Mouse (Mus musculus) megakaryocyte, embryonic 14.5 days (primary cell): Measurements from ENCODE around the gene Ctnna3. TPM values are rescaled to one million over a fixed set of nuclear protein-coding genes. Genes with fewer than 3 reads are reported as not detected.
"Not testable (repeated sequence)": the region's sequence is repeated elsewhere in the genome, so short reads cannot be mapped to it uniquely, and the experiment has no call there.

Experiments
- H3K27me3 ChIP-seq: replicated peaks from 2 replicates; pipeline ENCODE3; 2012; ENCODE audit warnings: inconsistent platforms
- H3K36me3 ChIP-seq: replicated peaks from 2 replicates; pipeline ENCODE3; 2012; ENCODE audit warnings: low read length, inconsistent platforms, mixed read lengths
- H3K4me1 ChIP-seq: 2 replicates; pipeline ENCODE4 v1.6.1; 2012; ENCODE audit warnings: inconsistent platforms
- H3K4me3 ChIP-seq: replicated peaks from 2 replicates; pipeline ENCODE3; 2012; ENCODE audit warnings: moderate library complexity, mild to moderate bottlenecking, inconsistent platforms
- H3K9me3 ChIP-seq: 2 replicates; pipeline ENCODE4 v1.6.1; 2012; ENCODE audit warnings: inconsistent platforms
- FLI1 ChIP-seq: IDR thresholded peaks from 2 replicates; pipeline ENCODE4 v1.6.1; 2012; ENCODE audit warnings: low read length, inconsistent platforms, mixed read lengths
- GATA1 ChIP-seq: IDR thresholded peaks from 3 replicates; pipeline ENCODE4 v1.6.1; 2012; ENCODE audit warnings: mixed read lengths, low read length, inconsistent platforms, borderline replicate concordance
- polyA plus RNA-seq: library from polyadenylated mRNA; stranded (reverse); fragments of >175 nt; gene quantifications from 2 replicates; pipeline ENCODE4 v1.2.3, GENCODE M21; 2012; ENCODE audit warnings: low replicate concordance; ENCODE audit not compliant: insufficient read depth

The Ctnna3 gene
- polyA plus RNA-seq, 1 experiment: not detected

DNA sequence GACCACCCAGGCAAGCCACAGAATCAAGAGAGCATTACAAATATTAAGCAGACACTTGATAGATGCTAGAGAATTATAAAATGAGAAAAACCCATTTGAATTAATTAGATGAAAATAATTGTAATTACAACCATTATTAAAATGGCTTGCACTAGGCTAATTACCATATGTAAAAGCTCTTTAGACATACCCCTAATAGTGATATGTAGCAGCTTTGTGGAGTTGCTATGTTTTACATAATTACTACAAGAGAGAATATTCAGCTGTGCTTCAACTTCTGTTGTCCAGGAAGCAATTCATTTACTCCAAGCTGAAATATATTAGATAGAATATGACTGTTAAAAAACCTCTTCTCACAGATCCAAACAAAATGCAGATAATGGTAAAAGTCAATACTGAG, 1209.2 kb downstream of the Ctnna3 start:
- Histone ChIP-seq H3K36me3 (no peaks in the 10 kb centered on the region), H3K4me1 (no peaks in the 10 kb centered on the region), H3K27me3 (no peaks in the 10 kb centered on the region), H3K9me3 (no peaks in the 10 kb centered on the region; the same call in 1 of the 2 replicates), H3K4me3 (no peak overlapping the region)
- no peak for TF ChIP-seq FLI1
- no peak for TF ChIP-seq GATA1

DNA sequence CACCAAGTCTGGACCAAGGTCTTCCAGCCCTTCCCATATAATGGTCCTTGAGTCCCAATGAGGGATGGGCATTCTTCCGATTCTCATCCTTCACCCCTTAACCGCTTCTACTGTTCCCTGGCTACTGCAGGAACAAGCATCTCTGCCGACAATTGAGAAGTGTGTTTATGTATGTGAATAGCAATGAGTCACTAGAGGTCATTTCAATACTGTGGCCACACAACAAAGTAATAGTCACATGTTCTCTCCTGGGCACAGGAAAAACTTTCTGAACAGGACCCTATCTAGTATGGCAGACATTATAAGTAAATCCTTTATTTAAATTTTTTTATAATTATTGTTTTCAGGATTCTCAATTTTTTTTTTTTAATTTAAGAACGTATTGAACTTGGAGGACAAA, 1211.2 kb downstream of the Ctnna3 start:
- Histone ChIP-seq H3K27me3 (no peaks in the 10 kb centered on the region), H3K36me3 (no peaks in the 10 kb centered on the region), H3K4me1 (no peaks in the 10 kb centered on the region), H3K9me3 (no peaks in the 10 kb centered on the region; the same call in 1 of the 2 replicates), H3K4me3 (no peak overlapping the region)
- TF ChIP-seq GATA1 (no peak), FLI1 (no peak)

DNA sequence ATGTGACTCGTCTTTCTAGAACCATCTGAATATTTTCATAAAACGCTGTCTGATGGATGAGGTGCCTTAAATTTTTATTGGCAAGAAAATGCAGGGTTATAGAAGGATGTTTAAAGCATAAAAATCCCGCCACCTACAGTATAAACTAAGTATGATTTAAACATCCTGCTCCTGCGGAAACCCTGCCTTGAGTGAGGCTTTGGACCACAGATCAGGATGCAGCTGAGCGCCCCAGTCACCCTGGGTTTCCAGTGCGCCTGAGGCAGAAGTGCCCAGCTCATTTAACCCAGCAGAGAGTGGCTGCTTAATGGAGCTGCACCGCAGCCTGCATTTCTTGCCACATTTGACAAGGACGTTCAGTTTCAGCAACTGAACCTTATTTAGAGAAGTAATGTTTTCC, 1211.7 kb downstream of the Ctnna3 start:
- no peaks in the 10 kb centered on the region for H3K27me3 ChIP-seq
- H3K4me1 ChIP-seq: no peaks in the 10 kb centered on the region
- no peaks in the 10 kb centered on the region; the same call in 1 of the 2 replicates for H3K9me3 ChIP-seq
- TF ChIP-seq GATA1 (no peak), FLI1 (no peak)
- no peak overlapping the region for H3K4me3 ChIP-seq
- no peaks in the 10 kb centered on the region for H3K36me3 ChIP-seq

DNA sequence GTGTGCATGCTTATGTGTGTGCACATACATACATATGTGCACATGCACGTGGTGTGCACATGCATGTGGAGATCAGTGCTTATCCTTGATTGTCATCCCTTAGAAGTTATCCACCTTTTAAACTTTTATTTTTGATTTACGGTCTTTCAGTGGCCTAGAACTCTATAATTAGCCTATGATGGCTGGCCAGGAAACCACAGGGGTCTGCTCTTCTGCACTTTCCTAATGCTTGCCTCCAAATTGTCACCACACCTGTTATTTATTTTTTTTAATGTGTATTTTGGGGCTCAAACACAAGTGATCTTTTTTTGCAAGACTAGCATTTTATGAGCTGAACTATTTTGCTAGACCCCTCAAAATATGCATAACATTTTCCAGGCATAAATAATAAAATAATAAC, 1214.1 kb downstream of the Ctnna3 start:
- TF ChIP-seq FLI1: no peak
- TF ChIP-seq GATA1: no peak
- H3K4me1 ChIP-seq: no peaks in the 10 kb centered on the region
- H3K36me3 ChIP-seq: no peaks in the 10 kb centered on the region
- H3K9me3 ChIP-seq: no peaks in the 10 kb centered on the region; the same call in 1 of the 2 replicates
- H3K27me3 ChIP-seq: no peaks in the 10 kb centered on the region
- no peak overlapping the region for H3K4me3 ChIP-seq

DNA sequence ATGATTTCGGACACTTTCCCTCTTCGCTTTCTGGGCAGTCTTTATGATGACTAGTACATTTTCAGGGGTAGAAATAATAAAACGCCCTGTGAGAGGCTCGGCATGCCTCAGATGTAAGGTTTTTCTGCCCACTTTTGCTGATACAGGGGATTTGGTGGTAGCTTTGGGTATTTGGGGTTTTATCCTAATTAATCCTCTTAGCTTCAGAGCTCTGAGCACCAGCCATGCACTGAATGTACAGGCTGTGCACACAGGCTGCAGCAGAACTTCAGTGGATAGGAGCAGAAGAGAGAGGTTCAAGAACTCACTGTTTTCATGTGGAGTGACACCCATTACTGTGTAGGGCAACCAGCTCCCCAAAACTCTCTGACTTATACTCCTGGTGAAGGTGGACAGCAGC, 1231.3 kb downstream of the Ctnna3 start:
- Histone ChIP-seq H3K36me3 (no peaks in the 10 kb centered on the region), H3K9me3 (no peaks in the 10 kb centered on the region), H3K27me3 (no peaks in the 10 kb centered on the region), H3K4me1 (no peaks in the 10 kb centered on the region), H3K4me3 (no peak overlapping the region)
- no peak for TF ChIP-seq GATA1
- no peak for TF ChIP-seq FLI1

DNA sequence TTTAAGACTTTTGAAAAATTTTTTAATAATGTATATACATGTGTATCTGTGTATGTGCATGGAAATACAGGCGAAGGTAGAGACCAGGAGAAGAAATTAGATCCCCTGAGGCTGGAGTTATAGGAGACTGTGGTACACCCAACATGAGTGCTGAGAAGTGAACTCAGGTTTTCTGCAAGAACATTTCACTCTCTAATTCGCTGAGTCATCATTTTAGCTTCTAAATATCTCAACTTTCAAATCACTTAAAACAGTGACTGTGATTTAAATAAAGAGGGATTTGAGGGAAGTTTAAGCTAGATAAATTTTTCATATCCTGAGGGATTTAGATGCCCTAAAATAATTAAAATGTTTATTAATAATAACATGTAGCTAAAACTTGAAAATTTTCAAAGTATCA, 1241.6 kb downstream of the Ctnna3 start:
- Histone ChIP-seq H3K9me3 (no peaks in the 10 kb centered on the region), H3K27me3 (no peaks in the 10 kb centered on the region), H3K4me3 (no peak overlapping the region), H3K36me3 (no peaks in the 10 kb centered on the region), H3K4me1 (no peaks in the 10 kb centered on the region)
- TF ChIP-seq GATA1 (no peak), FLI1 (no peak)

DNA sequence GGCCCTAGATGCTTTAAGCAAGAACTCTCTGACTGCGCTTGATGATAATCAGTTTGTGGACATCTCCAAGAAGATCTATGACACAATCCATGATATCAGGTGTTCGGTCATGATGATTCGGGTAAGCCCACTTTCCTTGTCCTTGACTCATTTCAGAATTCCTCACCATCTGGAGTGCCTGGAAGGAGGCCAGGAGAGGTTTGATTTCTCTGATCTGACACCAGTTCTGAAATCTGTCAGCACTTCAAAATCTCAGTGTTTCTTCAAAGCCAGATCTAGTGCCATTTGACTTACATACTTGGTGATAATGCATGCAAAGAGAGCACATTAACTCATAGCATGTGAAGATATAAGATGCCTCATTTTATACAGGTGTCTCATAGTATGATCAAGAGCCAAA, 1245.9 kb downstream of the Ctnna3 start:
- TF ChIP-seq FLI1: no peak
- H3K36me3 ChIP-seq: no peaks in the 10 kb centered on the region
- no peaks in the 10 kb centered on the region for H3K4me1 ChIP-seq
- peaks cover 2% of the 10 kb centered on the region for H3K9me3 ChIP-seq
- no peak overlapping the region for H3K4me3 ChIP-seq
- no peaks in the 10 kb centered on the region for H3K27me3 ChIP-seq

DNA sequence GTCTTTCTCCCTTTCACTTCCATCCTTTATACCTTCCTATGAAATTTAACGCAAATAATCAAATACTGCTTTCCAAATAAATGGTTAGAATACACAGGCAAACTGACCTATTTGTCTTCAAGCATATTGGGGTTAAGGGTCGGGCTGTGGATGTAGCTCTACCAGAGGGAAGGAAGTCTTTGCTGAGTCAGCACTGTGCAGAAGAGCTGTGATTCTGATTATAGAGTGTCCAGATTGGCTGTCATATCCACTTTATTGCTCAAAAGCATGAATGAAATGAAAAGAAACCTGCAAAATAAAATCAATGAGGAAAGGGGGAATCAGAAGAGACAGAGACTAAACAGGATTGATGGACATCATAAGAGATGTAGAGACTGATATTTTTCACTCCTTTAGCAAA, 1280.1 kb downstream of the Ctnna3 start:
- Histone ChIP-seq H3K4me1 (no peaks in the 10 kb centered on the region), H3K36me3 (no peaks in the 10 kb centered on the region), H3K27me3 (no peaks in the 10 kb centered on the region), H3K9me3 (no peaks in the 10 kb centered on the region), H3K4me3 (no peak overlapping the region)
- TF ChIP-seq GATA1: no peak
- TF ChIP-seq FLI1: no peak

DNA sequence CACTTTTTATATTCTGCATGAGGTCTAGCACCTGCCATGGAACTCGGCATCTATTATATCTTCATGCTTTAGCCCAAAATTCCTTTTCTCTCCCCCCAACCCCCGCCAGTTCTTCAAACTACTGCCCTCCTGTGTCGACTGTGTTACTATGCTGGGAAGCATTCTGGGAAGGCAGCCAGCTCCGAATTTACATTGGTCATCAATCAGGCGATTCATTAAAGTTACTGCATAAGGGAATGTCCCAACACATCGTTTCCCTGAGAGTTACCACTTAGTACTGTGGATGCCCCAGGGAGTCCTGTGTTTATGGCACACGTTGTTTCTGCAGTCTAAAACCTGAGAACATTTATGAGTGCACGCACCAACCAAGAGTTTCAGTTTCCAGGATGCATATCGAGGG, 1288.1 kb downstream of the Ctnna3 start:
- Histone ChIP-seq H3K36me3 (no peaks in the 10 kb centered on the region), H3K9me3 (peaks cover 6% of the 10 kb centered on the region; the same call in 1 of the 2 replicates), H3K4me3 (no peak overlapping the region), H3K27me3 (no peaks in the 10 kb centered on the region), H3K4me1 (no peaks in the 10 kb centered on the region)
- no peak for TF ChIP-seq FLI1
- no peak for TF ChIP-seq GATA1

DNA sequence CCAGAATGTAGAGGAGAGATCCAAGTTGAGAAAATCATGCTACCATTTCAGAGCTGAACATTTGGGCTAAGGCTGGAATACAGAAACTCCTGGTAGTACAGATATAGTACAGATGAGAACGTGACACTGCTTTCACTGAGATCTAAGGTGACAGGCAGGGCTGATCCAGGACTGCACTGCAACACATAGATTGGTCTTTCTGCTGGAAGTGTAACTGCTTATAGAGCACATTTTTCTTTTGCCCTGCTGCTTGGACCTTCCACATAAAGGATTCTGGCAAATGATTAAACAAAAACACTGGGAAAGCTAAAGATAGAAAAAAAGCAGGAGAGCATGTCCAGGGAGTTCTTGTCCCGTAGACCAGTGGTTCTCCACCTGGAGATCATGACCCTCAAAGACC, 1305.8 kb downstream of the Ctnna3 start:
- Histone ChIP-seq H3K4me3 (no peak overlapping the region), H3K36me3 (no peaks in the 10 kb centered on the region), H3K4me1 (no peaks in the 10 kb centered on the region), H3K27me3 (no peaks in the 10 kb centered on the region), H3K9me3 (peaks cover under 1% of the 10 kb centered on the region; the same call in 1 of the 2 replicates)
- TF ChIP-seq GATA1 (no peak), FLI1 (no peak)

DNA sequence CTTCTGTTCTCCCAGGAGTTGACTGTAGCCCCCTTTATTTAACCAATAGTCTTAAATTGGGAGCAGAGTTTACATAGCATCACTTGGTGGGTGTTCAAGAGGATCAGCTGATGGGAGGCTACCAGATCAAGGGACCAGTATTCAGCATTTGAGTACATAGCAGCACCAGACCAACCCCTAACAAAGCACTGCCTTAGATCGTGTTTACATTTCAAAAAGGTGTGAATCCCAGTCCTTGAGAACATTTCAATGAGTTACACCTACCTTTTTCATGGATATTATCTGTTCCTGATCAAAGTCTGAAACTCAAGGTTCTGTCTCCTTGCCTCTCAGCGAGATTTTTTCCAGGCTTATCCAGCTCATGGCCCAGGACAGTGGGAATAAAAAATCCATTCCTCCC, 1306.7 kb downstream of the Ctnna3 start:
- Histone ChIP-seq H3K9me3 (no peaks in the 10 kb centered on the region), H3K4me1 (no peaks in the 10 kb centered on the region), H3K36me3 (no peaks in the 10 kb centered on the region), H3K4me3 (no peak overlapping the region), H3K27me3 (no peaks in the 10 kb centered on the region)
- TF ChIP-seq GATA1: no peak
- TF ChIP-seq FLI1: no peak

DNA sequence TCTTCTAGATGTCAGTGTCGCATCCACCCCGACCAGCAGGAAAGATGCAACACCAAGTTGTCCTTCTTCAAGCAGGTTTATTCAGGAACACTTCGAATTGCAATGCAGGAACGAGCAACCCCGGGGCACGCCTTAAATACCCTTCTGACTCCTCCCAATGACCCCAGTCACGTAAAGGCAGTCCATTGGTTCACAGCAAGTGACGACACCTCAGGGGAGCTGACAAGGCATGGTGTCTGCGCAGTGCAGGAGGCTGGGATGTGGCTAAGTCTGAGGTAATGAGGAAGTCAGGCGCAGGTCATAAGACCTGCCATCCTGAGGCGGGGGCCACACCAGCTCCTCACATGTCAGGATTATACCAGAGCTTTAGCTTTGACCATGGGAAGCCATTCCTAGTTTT, 1311.8 kb downstream of the Ctnna3 start:
- H3K4me3 ChIP-seq, H3K36me3 ChIP-seq, H3K9me3 ChIP-seq, H3K4me1 ChIP-seq, H3K27me3 ChIP-seq: not testable (repeated sequence)

DNA sequence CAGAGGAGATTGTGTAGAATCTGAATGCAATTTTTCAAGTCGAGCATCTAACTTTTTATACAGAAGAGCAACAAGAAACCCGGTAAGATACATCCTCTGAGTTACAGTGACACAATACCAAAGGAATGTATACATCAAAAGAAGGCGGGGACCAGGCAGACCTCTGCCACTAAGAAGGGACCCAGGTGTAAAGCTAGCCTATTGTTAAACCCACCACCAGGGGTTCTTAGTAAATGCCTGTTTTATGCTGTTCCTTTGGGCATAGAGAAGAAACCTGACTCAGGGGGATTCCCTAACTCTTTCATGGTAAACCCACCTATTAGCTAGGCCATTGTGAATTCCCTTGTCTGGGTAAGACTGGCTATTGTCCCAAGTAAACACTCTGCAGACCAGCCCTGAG, 1314.2 kb downstream of the Ctnna3 start:
- H3K4me3 ChIP-seq, H3K27me3 ChIP-seq, H3K4me1 ChIP-seq, H3K36me3 ChIP-seq, H3K9me3 ChIP-seq: not testable (repeated sequence)
